Mouse (Mus musculus) liver, embryonic 15.5 days (tissue): ENCODE data around the gene Tex14. TPM values are rescaled to one million over a fixed set of nuclear protein-coding genes. Genes with fewer than 3 reads are reported as not detected.
"Not testable (repeated sequence)": the region's sequence is repeated elsewhere in the genome, so short reads cannot be mapped to it uniquely, and the experiment has no call there.

ENCODE experiments used
- ATAC-seq: fragments of 200-750 bp; cut with Nextera tagmentation; 2 replicates; pipeline ENCODE4 v1.8.0; 2017; ENCODE audit warnings: moderate number of reproducible peaks, mild to moderate bottlenecking, moderate library complexity; ENCODE audit not compliant: insufficient read depth
- H3K27ac ChIP-seq: fragments of 300-500 bp; sonication (generic); replicated peaks from 2 replicates; pipeline ENCODE4 v1.5.1; 2015; ENCODE audit warnings: mild to moderate bottlenecking, inconsistent platforms
- H3K27me3 ChIP-seq: fragments of 300-500 bp; sonication (generic); 2 replicates; pipeline ENCODE4 v1.6.1; 2015; ENCODE audit warnings: mild to moderate bottlenecking, inconsistent platforms
- H3K36me3 ChIP-seq: fragments of 300-500 bp; sonication (generic); replicated peaks from 2 replicates; pipeline ENCODE4 v1.6.1; 2015; ENCODE audit warnings: moderate library complexity, mild to moderate bottlenecking, inconsistent platforms
- H3K4me1 ChIP-seq: fragments of 300-500 bp; sonication (generic); replicated peaks from 2 replicates; pipeline ENCODE4 v1.6.1; 2015; ENCODE audit warnings: inconsistent platforms
- H3K4me2 ChIP-seq: fragments of 300-500 bp; sonication (generic); 2 replicates; pipeline ENCODE4 v1.6.1; 2015; ENCODE audit warnings: moderate library complexity, mild to moderate bottlenecking, inconsistent platforms
- H3K4me3 ChIP-seq: fragments of 300-500 bp; sonication (generic); replicated peaks from 2 replicates; pipeline ENCODE4 v1.5.1; 2015; ENCODE audit warnings: mild to moderate bottlenecking, inconsistent platforms
- H3K9ac ChIP-seq: fragments of 300-500 bp; sonication (generic); 2 replicates; pipeline ENCODE4 v1.6.1; 2015; ENCODE audit warnings: moderate library complexity, mild to moderate bottlenecking, inconsistent platforms
- H3K9me3 ChIP-seq: fragments of 300-500 bp; sonication (generic); replicated peaks from 2 replicates; pipeline ENCODE4 v1.6.1; 2016; ENCODE audit warnings: inconsistent platforms
- WGBS: fragments of 180-500 bp; shearing (Covaris S2); methylation state at CpG from one replicate; pipeline ENCODE4 v1.1.7; 2015; ENCODE audit warnings: mixed read lengths; ENCODE audit not compliant: insufficient replicate concordance; 5-methylcytosine and 5-hydroxymethylcytosine counted together
- polyA plus RNA-seq: library from polyadenylated mRNA; unstranded; fragments of >200 nt; fragmentation: Nextera tagmentation; extraction: Ambion mirVana; gene quantifications from 2 replicates; pipeline ENCODE4 v1.2.1, GENCODE M21; 2015

Gene Tex14
- polyA plus RNA-seq, 1 experiment from 2014 or later = 0.05 TPM

- WGBS = under 1% methylated on average over 35 of the region's 62 CpGs
- H3K4me3 ChIP-seq = peak overlapping the region; percentile 46
- ATAC-seq = peak; percentile 94
Measured at GRCm38 (mm10) chr11:87442643-87443372, 37.9 kb downstream of the Tex14 start.

GRCm38 (mm10) chr11:87443373-87443883, 38.6 kb downstream of the Tex14 start:
- WGBS = 0% methylated on average over 5 of the region's 5 CpGs

More at GRCm38 (mm10) chr11:87442643-87443372, 37.9 kb downstream of the Tex14 start:
- H3K9me3 ChIP-seq, H3K36me3 ChIP-seq, H3K27me3 ChIP-seq: not testable (repeated sequence)
- Histone ChIP-seq H3K4me1 (peaks cover 30% of the 10 kb centered on the region), H3K9ac (peak overlapping the region; percentile 63), H3K4me2 (peak overlapping the region; percentile 78), H3K27ac (peak overlapping the region; percentile 77)

GRCm38 (mm10) chr11:87444056-87444455, 39.2 kb downstream of the Tex14 start:
- H3K36me3 ChIP-seq, H3K4me3 ChIP-seq, H3K27me3 ChIP-seq, H3K9me3 ChIP-seq, ATAC-seq, H3K9ac ChIP-seq, H3K4me2 ChIP-seq: not testable (repeated sequence)
- Histone ChIP-seq H3K27ac (peak overlapping the region; percentile 77), H3K4me1 (peaks cover 35% of the 10 kb centered on the region)
- 43% methylated on average over 10 of the region's 10 CpGs for WGBS

More at GRCm38 (mm10) chr11:87443373-87443883, 38.6 kb downstream of the Tex14 start:
- Histone ChIP-seq H3K4me2 (no peak overlapping the region), H3K4me1 (peaks cover 33% of the 10 kb centered on the region), H3K9ac (peak overlapping the region; percentile 31; the same call in 1 of the 2 replicates), H3K36me3 (no peaks in the 10 kb centered on the region), H3K9me3 (no peaks in the 10 kb centered on the region), H3K27me3 (no peaks in the 10 kb centered on the region), H3K4me3 (no peak overlapping the region), H3K27ac (peak overlapping the region; percentile 77)
- no peak for ATAC-seq

- 10% methylated on average over 16 of the region's 16 CpGs for WGBS
- Histone ChIP-seq H3K4me2 (peak overlapping the region; percentile 42), H3K9ac (0 out of 2 replicates have a peak overlapping the region, but pooled peaks have one; percentile 11), H3K36me3 (no peaks in the 10 kb centered on the region), H3K4me1 (peaks cover 44% of the 10 kb centered on the region), H3K27ac (peak overlapping the region; percentile 53; the same call in 1 of the 2 replicates), H3K4me3 (no peak overlapping the region), H3K27me3 (no peaks in the 10 kb centered on the region), H3K9me3 (no peaks in the 10 kb centered on the region)
- ATAC-seq = no peak
Measured at GRCm38 (mm10) chr11:87444735-87445428, 40.0 kb downstream of the Tex14 start.

GRCm38 (mm10) chr11:87445593-87445992, 40.7 kb downstream of the Tex14 start:
- WGBS = 47% methylated on average over 4 of the region's 4 CpGs
- ATAC-seq = not testable (repeated sequence)

GRCm38 (mm10) chr11:87446159-87446558, 41.3 kb downstream of the Tex14 start:
- no peak overlapping the region for H3K27ac ChIP-seq
- WGBS = 66% methylated on average over 3 of the region's 3 CpGs
- H3K9me3 ChIP-seq = no peaks in the 10 kb centered on the region
- H3K9ac ChIP-seq = no peak overlapping the region
- H3K4me1 ChIP-seq = peaks cover 44% of the 10 kb centered on the region
- no peaks in the 10 kb centered on the region for H3K27me3 ChIP-seq
- H3K4me2 ChIP-seq = no peak overlapping the region
- H3K36me3 ChIP-seq = no peaks in the 10 kb centered on the region
- no peak overlapping the region for H3K4me3 ChIP-seq
- ATAC-seq = no peak

More at GRCm38 (mm10) chr11:87445593-87445992, 40.7 kb downstream of the Tex14 start:
- H3K4me3 ChIP-seq, H3K36me3 ChIP-seq, H3K9me3 ChIP-seq, H3K27me3 ChIP-seq, H3K4me2 ChIP-seq, H3K9ac ChIP-seq, H3K27ac ChIP-seq: not testable (repeated sequence)
- peaks cover 44% of the 10 kb centered on the region for H3K4me1 ChIP-seq

GRCm38 (mm10) chr11:87447429-87447828, 42.6 kb downstream of the Tex14 start:
- Histone ChIP-seq H3K4me2 (peak overlapping the region; percentile 80; the same call in 1 of the 2 replicates), H3K4me3 (no peak overlapping the region), H3K36me3 (no peaks in the 10 kb centered on the region), H3K4me1 (peaks cover 39% of the 10 kb centered on the region), H3K27ac (0 out of 2 replicates have a peak overlapping the region, but pooled peaks have one; percentile 14), H3K9ac (no peak overlapping the region; the same call in 1 of the 2 replicates), H3K9me3 (no peaks in the 10 kb centered on the region), H3K27me3 (no peaks in the 10 kb centered on the region)
- ATAC-seq = no peak

- not testable (repeated sequence) for H3K36me3 ChIP-seq, H3K9me3 ChIP-seq, H3K27me3 ChIP-seq
- H3K4me2 ChIP-seq = peak overlapping the region; percentile 80
- H3K9ac ChIP-seq = peak overlapping the region; percentile 59
- H3K27ac ChIP-seq = peak overlapping the region; percentile 70
- peaks cover 37% of the 10 kb centered on the region for H3K4me1 ChIP-seq
- ATAC-seq = peak; percentile 87
- under 1% methylated on average over 33 of the region's 34 CpGs for WGBS
- H3K4me3 ChIP-seq = peak overlapping the region; percentile 48
Measured at GRCm38 (mm10) chr11:87448081-87448475, 43.2 kb downstream of the Tex14 start.

GRCm38 (mm10) chr11:87448476-87449199, 43.8 kb downstream of the Tex14 start:
- ATAC-seq = peak; percentile 90

GRCm38 (mm10) chr11:87449200-87449547, 44.3 kb downstream of the Tex14 start:
- H3K4me3 ChIP-seq = no peak overlapping the region
- no peak overlapping the region for H3K9ac ChIP-seq
- no peak for ATAC-seq
- peaks cover 40% of the 10 kb centered on the region for H3K4me1 ChIP-seq
- H3K27me3 ChIP-seq = no peaks in the 10 kb centered on the region
- H3K36me3 ChIP-seq = no peaks in the 10 kb centered on the region
- H3K9me3 ChIP-seq = no peaks in the 10 kb centered on the region
- peak overlapping the region; percentile 84 for H3K27ac ChIP-seq
- H3K4me2 ChIP-seq = peak overlapping the region; percentile 18; the same call in 1 of the 2 replicates
- WGBS = 2% methylated on average over 3 of the region's 3 CpGs

More at GRCm38 (mm10) chr11:87448476-87449199, 43.8 kb downstream of the Tex14 start:
- not testable (repeated sequence) for H3K36me3 ChIP-seq, H3K9ac ChIP-seq, H3K4me3 ChIP-seq, H3K9me3 ChIP-seq, H3K27me3 ChIP-seq
- Histone ChIP-seq H3K4me1 (peaks cover 40% of the 10 kb centered on the region), H3K27ac (peak overlapping the region; percentile 84), H3K4me2 (peak overlapping the region; percentile 80)
- WGBS = under 1% methylated on average over 6 of the region's 32 CpGs
